Mouse (Mus musculus): ENCODE measurements around the gene Stk38l. TPM values are rescaled to one million over a fixed set of nuclear protein-coding genes. Genes with fewer than 3 reads are reported as not detected.
"Not testable (repeated sequence)": the region's sequence is repeated elsewhere in the genome, so short reads cannot be mapped to it uniquely, and the experiment has no call there.

The Stk38l gene
- polyA plus RNA-seq, 1 experiment from 2014 or later, result 20.6 TPM

DNA sequence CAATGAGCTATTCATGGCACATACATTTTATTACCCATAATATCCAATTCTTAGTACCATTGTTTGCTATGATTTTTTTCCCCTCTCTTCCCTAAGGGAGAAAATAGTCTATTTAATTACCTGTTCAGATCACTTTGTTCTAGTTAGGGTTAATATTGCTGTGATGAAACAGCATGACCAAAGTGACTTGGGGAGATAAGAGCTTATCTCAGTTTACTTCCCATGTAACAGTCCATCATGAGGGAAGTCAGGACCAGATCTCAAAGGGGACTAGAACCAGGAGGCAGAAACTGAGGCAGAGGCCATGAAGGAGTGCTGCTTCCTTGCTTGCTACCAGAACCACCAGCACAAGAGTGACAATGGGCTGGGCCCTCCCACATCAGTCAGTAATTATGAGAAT, 15.9 kb downstream of the Stk38l start:
- Histone ChIP-seq H3K9me3 (no peaks in the 10 kb centered on the region), H3K36me3 (no peaks in the 10 kb centered on the region), H3K27me3 (replicated peaks) (no peaks in the 10 kb centered on the region), H3K4me2 (no peak overlapping the region), H3K4me1 (no peaks in the 10 kb centered on the region), H3K4me3 (replicated peaks) (no peak overlapping the region), H3K27ac (no peak overlapping the region), H3K9ac (no peak overlapping the region)
- ATAC-seq (ENCODE audit: insufficient read depth, low FRiP score, low read depth), result no peak

GRCm38 (mm10) chr6:146741986-146742635, 17.3 kb downstream of the Stk38l start:
- Histone ChIP-seq H3K27me3 (replicated peaks) (no peaks in the 10 kb centered on the region), H3K27ac (no peak overlapping the region), H3K36me3 (no peaks in the 10 kb centered on the region), H3K4me1 (no peaks in the 10 kb centered on the region), H3K9ac (no peak overlapping the region), H3K4me3 (replicated peaks) (no peak overlapping the region), H3K4me2 (no peak overlapping the region), H3K9me3 (no peaks in the 10 kb centered on the region)
- ATAC-seq (ENCODE audit: insufficient read depth, low FRiP score, low read depth), result no peak
- 70% methylated on average over 5 of the region's 5 CpGs for WGBS

DNA sequence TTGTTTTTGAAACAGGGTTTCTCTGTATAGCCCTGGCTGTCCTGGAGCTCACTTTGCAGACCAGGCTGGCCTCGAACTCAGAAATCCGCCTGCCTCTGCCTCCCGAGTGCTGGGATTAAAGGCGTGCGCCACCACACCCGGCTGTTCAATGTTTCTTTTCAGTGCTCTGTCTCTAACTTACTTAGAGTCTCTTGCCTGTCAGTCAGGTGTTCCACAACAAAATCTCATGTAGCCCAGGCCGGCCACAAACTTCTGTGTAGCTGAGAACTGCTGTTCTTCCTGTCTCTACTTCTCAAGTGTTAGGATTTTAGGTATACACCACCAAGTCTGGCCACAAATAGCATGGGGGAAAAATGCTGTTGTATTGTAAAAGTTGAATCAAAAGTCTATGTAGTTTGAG, 19.5 kb downstream of the Stk38l start:
- H3K9me3 ChIP-seq; H3K27ac ChIP-seq; H3K4me1 ChIP-seq; H3K4me3 ChIP-seq (replicated peaks); H3K27me3 ChIP-seq (replicated peaks); H3K36me3 ChIP-seq; H3K4me2 ChIP-seq; ATAC-seq (ENCODE audit: insufficient read depth, low FRiP score, low read depth); H3K9ac ChIP-seq: not testable (repeated sequence)
- WGBS, result 91% methylated on average over 7 of the region's 7 CpGs

DNA sequence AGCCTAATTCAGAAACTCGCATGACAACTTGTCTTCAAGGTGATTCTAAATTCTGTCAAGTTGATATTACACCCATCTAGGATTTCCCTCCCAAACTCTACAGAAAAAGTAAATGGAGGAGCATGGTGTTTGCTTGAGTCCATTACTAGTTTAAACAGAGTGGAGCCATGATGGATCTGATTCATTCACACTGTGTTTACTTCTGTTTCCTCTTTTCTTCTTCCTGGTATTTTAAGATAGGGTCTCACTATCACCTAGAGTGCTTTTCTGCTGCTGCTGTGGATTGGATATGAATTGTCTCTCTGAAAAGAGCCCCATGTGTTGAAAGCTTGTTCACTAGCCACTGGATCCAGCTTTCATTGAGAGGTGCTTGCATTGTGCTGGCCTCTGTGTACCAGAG, 20.4 kb downstream of the Stk38l start:
- no peaks in the 10 kb centered on the region for H3K9me3 ChIP-seq
- H3K27me3 ChIP-seq (replicated peaks), result no peaks in the 10 kb centered on the region
- no peak for ATAC-seq (ENCODE audit: insufficient read depth, low FRiP score, low read depth)
- no peak overlapping the region for H3K27ac ChIP-seq
- H3K9ac ChIP-seq, result no peak overlapping the region
- no peak overlapping the region for H3K4me3 ChIP-seq (replicated peaks)
- no peaks in the 10 kb centered on the region for H3K4me1 ChIP-seq
- H3K4me2 ChIP-seq, result no peak overlapping the region
- 58% methylated on average over 1 of the region's 1 CpGs for WGBS
- H3K36me3 ChIP-seq, result no peaks in the 10 kb centered on the region

DNA sequence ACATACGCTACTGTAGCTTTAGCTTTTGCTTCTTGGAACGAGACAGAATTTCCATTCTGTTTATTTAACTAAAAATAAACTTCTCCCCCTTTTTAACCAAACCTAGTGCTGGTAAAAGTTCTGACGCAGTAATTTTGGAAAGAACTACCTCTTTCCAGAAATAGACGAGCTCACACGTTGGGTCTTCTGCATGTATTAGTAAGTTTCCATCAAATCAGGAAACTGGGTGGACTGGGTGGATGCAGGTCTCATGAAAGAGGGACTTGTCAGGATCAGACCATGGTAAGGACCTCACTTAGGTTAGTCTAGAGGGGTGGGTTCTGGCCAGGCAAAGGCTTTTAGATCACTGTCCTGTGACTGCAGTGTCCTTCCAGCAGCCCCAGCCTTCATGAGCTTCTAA, 21.8 kb downstream of the Stk38l start:
- Histone ChIP-seq H3K4me2 (no peak overlapping the region), H3K9me3 (no peaks in the 10 kb centered on the region), H3K27ac (peak overlapping the region; percentile 63), H3K36me3 (no peaks in the 10 kb centered on the region), H3K9ac (no peak overlapping the region), H3K4me1 (no peaks in the 10 kb centered on the region), H3K4me3 (replicated peaks) (no peak overlapping the region), H3K27me3 (replicated peaks) (no peaks in the 10 kb centered on the region)
- WGBS, result 39% methylated on average over 5 of the region's 5 CpGs
- no peak for ATAC-seq (ENCODE audit: insufficient read depth, low FRiP score, low read depth)

DNA sequence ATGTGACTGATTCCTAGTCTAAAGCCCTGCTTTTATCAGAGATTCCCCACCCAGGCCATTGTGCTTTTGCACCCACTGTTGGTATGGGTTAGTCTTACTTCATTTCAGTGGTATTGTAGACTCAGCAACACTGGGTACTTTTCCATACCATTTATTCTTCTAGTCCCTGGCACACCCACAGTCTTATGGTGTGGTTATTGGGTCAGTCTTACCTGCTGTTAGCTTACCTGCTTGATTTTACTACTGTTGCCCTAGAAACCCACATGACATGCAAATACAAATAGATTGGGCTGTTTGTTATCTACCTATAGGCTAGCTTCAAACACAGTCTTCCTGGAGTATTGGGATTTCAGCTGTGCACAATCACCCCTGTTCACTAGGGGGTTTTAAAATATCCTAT, 22.3 kb downstream of the Stk38l start:
- H3K4me1 ChIP-seq, result no peaks in the 10 kb centered on the region
- H3K4me3 ChIP-seq (replicated peaks), result no peak overlapping the region
- H3K9ac ChIP-seq, result no peak overlapping the region
- no peak overlapping the region for H3K4me2 ChIP-seq
- no peaks in the 10 kb centered on the region for H3K9me3 ChIP-seq
- no peaks in the 10 kb centered on the region for H3K36me3 ChIP-seq
- peak overlapping the region; percentile 63 for H3K27ac ChIP-seq
- no peaks in the 10 kb centered on the region for H3K27me3 ChIP-seq (replicated peaks)
- no peak for ATAC-seq (ENCODE audit: insufficient read depth, low FRiP score, low read depth)

GRCm38 (mm10) chr6:146748271-146748670, 23.5 kb downstream of the Stk38l start:
- no peaks in the 10 kb centered on the region for H3K27me3 ChIP-seq (replicated peaks)
- H3K4me2 ChIP-seq, result no peak overlapping the region
- no peak for ATAC-seq (ENCODE audit: insufficient read depth, low FRiP score, low read depth)
- no peaks in the 10 kb centered on the region for H3K36me3 ChIP-seq
- H3K9me3 ChIP-seq, result no peaks in the 10 kb centered on the region
- no peak overlapping the region for H3K9ac ChIP-seq
- no peak overlapping the region for H3K27ac ChIP-seq
- 83% methylated on average over 1 of the region's 1 CpGs for WGBS
- no peak overlapping the region for H3K4me3 ChIP-seq (replicated peaks)
- H3K4me1 ChIP-seq, result no peaks in the 10 kb centered on the region

DNA sequence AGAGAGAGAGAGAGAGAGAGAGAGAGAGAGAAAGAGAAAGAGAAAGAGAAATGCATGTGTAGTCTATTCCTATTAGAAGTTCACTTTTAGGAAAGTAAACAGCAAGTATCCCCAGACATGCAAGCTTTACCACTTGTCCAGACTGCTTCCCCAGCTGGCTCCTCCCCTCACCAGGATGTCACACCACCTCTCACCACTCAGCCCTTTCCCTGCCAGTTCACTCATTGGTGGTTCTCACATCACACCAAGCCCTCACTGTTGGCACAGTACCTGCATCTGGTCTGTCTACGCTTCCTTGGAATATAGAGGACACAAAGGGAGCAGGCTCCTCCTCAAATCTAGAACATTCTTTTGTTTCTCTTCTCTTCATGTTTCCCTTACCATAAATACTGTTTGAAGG, 26.9 kb downstream of the Stk38l start:
- H3K36me3 ChIP-seq, result no peaks in the 10 kb centered on the region
- H3K9me3 ChIP-seq, result no peaks in the 10 kb centered on the region
- ATAC-seq (ENCODE audit: insufficient read depth, low FRiP score, low read depth), result peak; percentile 65; the same call in 1 of the 2 replicates
- 0 out of 2 replicates have a peak, but pooled peaks cover 5% of the 10 kb centered on the region for H3K4me1 ChIP-seq
- H3K4me2 ChIP-seq, result no peak overlapping the region
- 46% methylated on average over 1 of the region's 1 CpGs for WGBS
- no peaks in the 10 kb centered on the region for H3K27me3 ChIP-seq (replicated peaks)
- H3K9ac ChIP-seq, result no peak overlapping the region
- H3K27ac ChIP-seq, result peak overlapping the region; percentile 44; the same call in 1 of the 2 replicates
- no peak overlapping the region for H3K4me3 ChIP-seq (replicated peaks)

DNA sequence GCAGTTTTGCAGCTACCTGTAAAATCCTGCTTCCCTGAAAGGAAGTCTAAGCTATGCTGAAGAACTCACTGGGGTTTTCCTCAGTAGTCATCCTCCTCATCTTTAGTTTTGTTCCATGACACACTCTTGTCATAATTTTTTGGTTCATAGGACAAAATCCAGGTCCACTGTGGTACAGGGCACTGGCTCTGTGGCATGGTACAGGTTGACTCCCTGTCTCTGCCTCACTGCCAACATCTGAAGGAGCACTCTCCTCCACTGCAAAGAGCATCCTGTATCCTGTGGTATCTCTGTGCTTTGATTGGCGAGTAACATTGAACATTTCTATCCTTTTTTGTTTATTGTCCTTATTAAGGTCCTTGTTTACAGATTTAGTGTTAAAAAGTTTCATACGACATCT, 27.4 kb downstream of the Stk38l start:
- H3K27ac ChIP-seq, result peak overlapping the region; percentile 44; the same call in 1 of the 2 replicates
- 87% methylated on average over 2 of the region's 2 CpGs for WGBS
- no peak overlapping the region for H3K9ac ChIP-seq
- H3K36me3 ChIP-seq, result no peaks in the 10 kb centered on the region
- 0 out of 2 replicates have a peak, but pooled peaks cover 5% of the 10 kb centered on the region for H3K4me1 ChIP-seq
- H3K4me3 ChIP-seq (replicated peaks), result no peak overlapping the region
- no peak overlapping the region for H3K4me2 ChIP-seq
- H3K9me3 ChIP-seq, result no peaks in the 10 kb centered on the region
- H3K27me3 ChIP-seq (replicated peaks), result no peaks in the 10 kb centered on the region
- no peak for ATAC-seq (ENCODE audit: insufficient read depth, low FRiP score, low read depth)

DNA sequence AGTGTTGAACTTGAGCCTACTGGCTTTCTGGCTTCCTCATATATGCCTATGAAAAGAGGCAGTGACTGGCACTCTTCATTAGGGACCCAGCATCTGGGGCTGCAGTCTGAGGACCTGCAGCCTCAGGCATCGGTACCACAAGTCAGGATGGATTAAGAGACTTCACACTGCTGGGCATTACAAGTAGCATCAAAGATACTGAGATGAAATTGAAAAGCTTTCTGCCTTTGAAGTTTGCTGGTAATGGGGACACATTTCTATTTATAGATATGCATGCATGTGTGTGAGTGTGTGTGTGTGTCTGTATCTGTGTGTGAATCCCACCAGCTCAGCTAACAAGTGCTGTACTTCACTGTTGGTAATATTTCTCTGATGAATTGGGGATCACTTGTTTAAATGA, 27.8 kb downstream of the Stk38l start:
- H3K9ac ChIP-seq, result no peak overlapping the region
- H3K36me3 ChIP-seq, result no peaks in the 10 kb centered on the region
- no peak overlapping the region for H3K4me2 ChIP-seq
- H3K27ac ChIP-seq, result no peak overlapping the region
- 0 out of 2 replicates have a peak, but pooled peaks cover 5% of the 10 kb centered on the region for H3K4me1 ChIP-seq
- no peaks in the 10 kb centered on the region for H3K9me3 ChIP-seq
- no peak overlapping the region for H3K4me3 ChIP-seq (replicated peaks)
- ATAC-seq (ENCODE audit: insufficient read depth, low FRiP score, low read depth), result no peak
- no peaks in the 10 kb centered on the region for H3K27me3 ChIP-seq (replicated peaks)
- WGBS, result 76% methylated on average over 1 of the region's 1 CpGs

- no peaks in the 10 kb centered on the region for H3K9me3 ChIP-seq
- no peak overlapping the region for H3K9ac ChIP-seq
- H3K4me3 ChIP-seq (replicated peaks), result no peak overlapping the region
- H3K4me1 ChIP-seq, result 0 out of 2 replicates have a peak, but pooled peaks cover 5% of the 10 kb centered on the region
- no peaks in the 10 kb centered on the region for H3K27me3 ChIP-seq (replicated peaks)
- no peaks in the 10 kb centered on the region for H3K36me3 ChIP-seq
- H3K27ac ChIP-seq, result no peak overlapping the region
- ATAC-seq (ENCODE audit: insufficient read depth, low FRiP score, low read depth), result no peak
- 53% methylated on average over 2 of the region's 2 CpGs for WGBS
- no peak overlapping the region for H3K4me2 ChIP-seq
Observed at GRCm38 (mm10) chr6:146753560-146754160, 28.9 kb downstream of the Stk38l start.

- Histone ChIP-seq H3K27me3 (replicated peaks) (no peaks in the 10 kb centered on the region), H3K4me2 (no peak overlapping the region), H3K4me3 (replicated peaks) (no peak overlapping the region), H3K27ac (no peak overlapping the region), H3K9ac (no peak overlapping the region), H3K9me3 (no peaks in the 10 kb centered on the region), H3K4me1 (0 out of 2 replicates have a peak, but pooled peaks cover 5% of the 10 kb centered on the region), H3K36me3 (no peaks in the 10 kb centered on the region)
- 89% methylated on average over 2 of the region's 2 CpGs for WGBS
- no peak for ATAC-seq (ENCODE audit: insufficient read depth, low FRiP score, low read depth)
Observed at GRCm38 (mm10) chr6:146755136-146755535, 30.3 kb downstream of the Stk38l start.

Data from stomach, embryonic 15.5 days (tissue).